Mouse (Mus musculus) neural tube, embryonic 11.5 days (tissue): ENCODE measurements around the gene Pagr1b. TPM values are rescaled to one million over a fixed set of nuclear protein-coding genes. Genes with fewer than 3 reads are reported as not detected.

Experiments
- ATAC-seq: fragments of 200-750 bp; cut with Nextera tagmentation; 2 replicates; pipeline ENCODE4 v1.8.0; 2017; ENCODE audit warnings: moderate number of reproducible peaks, mild to moderate bottlenecking, moderate TSS enrichment, moderate library complexity; ENCODE audit not compliant: insufficient read depth, low FRiP score, low TSS enrichment
- DNase-seq: peaks from one replicate; pipeline ENCODE4 v3.0.0-alpha.2; 2015; ENCODE audit warnings: low spot score
- H3K27ac ChIP-seq: fragments of 300-500 bp; sonication (generic); 2 replicates; pipeline ENCODE4 v1.5.1; 2014; ENCODE audit warnings: low read depth, mild to moderate bottlenecking, low read length
- H3K27me3 ChIP-seq: fragments of 300-500 bp; sonication (generic); 2 replicates; pipeline ENCODE4 v1.6.1; 2014; ENCODE audit warnings: mild to moderate bottlenecking, low read length, mixed read lengths; ENCODE audit not compliant: control insufficient read depth, insufficient read depth
- H3K36me3 ChIP-seq: fragments of 300-500 bp; sonication (generic); 2 replicates; pipeline ENCODE4 v1.6.1; 2014; ENCODE audit warnings: mild to moderate bottlenecking, low read length, moderate library complexity, mixed read lengths; ENCODE audit not compliant: control insufficient read depth, insufficient read depth
- H3K4me1 ChIP-seq: fragments of 300-500 bp; sonication (generic); 2 replicates; pipeline ENCODE4 v1.6.1; 2014; ENCODE audit warnings: low read length, mixed read lengths; ENCODE audit not compliant: control insufficient read depth, insufficient read depth
- H3K4me2 ChIP-seq: fragments of 300-500 bp; sonication (generic); 2 replicates; pipeline ENCODE4 v1.6.1; 2014; ENCODE audit warnings: low read depth, mild to moderate bottlenecking, moderate library complexity
- H3K4me3 ChIP-seq: fragments of 300-500 bp; sonication (generic); 2 replicates; pipeline ENCODE4 v1.5.1; 2014; ENCODE audit warnings: low read depth, low read length
- H3K9ac ChIP-seq: fragments of 300-500 bp; sonication (generic); 2 replicates; pipeline ENCODE4 v1.6.1; 2014; ENCODE audit warnings: mild to moderate bottlenecking, low read length
- H3K9me3 ChIP-seq: fragments of 300-500 bp; sonication (generic); 2 replicates; pipeline ENCODE4 v1.6.1; 2016; ENCODE audit warnings: low read length; ENCODE audit not compliant: control insufficient read depth
- WGBS: fragments of 180-500 bp; shearing (Covaris S2); extraction: QIAGEN DNeasy Blood & Tissue Kit; methylation state at CpG from one replicate; pipeline ENCODE4 v1.1.7; 2014; 5-methylcytosine and 5-hydroxymethylcytosine counted together
- polyA plus RNA-seq: library from polyadenylated mRNA; unstranded; fragments of >200 nt; fragmentation: Nextera tagmentation; extraction: Ambion mirVana; gene quantifications from 2 replicates; pipeline ENCODE4 v1.2.1, GENCODE M21; 2014

Pagr1b gene
- polyA plus RNA-seq, 1 experiment from 2014 or later, result 1.1 TPM

DNA sequence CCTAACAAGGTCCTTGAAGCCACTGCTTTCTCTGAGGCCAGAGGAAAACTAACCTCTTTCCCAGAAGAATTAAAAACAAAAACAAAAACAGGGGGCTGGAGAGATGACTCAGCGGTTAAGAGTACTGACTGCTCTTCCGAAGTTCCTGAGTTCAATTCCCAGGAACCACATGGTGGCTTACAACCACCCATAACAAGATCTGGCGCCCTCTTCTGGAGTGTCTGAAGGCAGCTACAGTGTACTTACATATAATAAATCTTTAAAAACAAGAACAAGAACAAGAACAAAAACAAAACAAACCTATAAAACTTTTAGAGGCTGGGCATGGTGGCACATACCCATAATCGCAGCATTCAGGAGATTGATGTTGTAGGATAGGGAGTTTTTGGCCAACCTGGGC lies 19.8 kb downstream of the Pagr1b start:
- DNase-seq (no peak), ATAC-seq (no peak)
- H3K4me1 ChIP-seq, result no peaks in the 10 kb centered on the region
- 86% methylated on average over 4 of the region's 4 CpGs for WGBS
- H3K27me3 ChIP-seq, result no peaks in the 10 kb centered on the region
- H3K4me2 ChIP-seq, result no peak overlapping the region
- H3K27ac ChIP-seq, result no peak overlapping the region
- H3K9ac ChIP-seq, result no peak overlapping the region
- H3K36me3 ChIP-seq, result no peaks in the 10 kb centered on the region
- H3K9me3 ChIP-seq, result no peaks in the 10 kb centered on the region
- no peak overlapping the region for H3K4me3 ChIP-seq

DNA sequence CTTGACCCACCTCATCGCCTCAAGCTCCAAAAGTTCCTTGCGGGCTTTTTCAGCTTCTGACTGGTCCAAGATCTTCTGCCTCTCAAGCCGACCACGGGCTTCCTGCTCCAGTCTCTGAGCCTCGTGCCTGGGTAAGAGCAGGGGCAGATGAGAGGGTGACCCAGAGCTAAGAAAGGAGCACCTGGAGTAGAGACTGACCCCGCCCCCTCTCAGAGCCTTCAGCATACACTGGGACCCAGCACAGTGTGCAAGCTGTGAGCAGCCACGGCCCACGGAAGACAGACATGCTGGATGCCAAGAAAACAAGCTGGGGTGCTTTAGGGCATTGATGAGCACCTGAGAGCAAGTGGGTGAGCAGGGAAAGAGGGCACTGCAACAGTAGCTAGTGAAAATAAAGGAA lies 27.5 kb downstream of the Pagr1b start:
- Histone ChIP-seq H3K9me3 (no peaks in the 10 kb centered on the region), H3K27ac (no peak overlapping the region), H3K27me3 (no peaks in the 10 kb centered on the region), H3K4me2 (no peak overlapping the region), H3K9ac (no peak overlapping the region), H3K4me3 (no peak overlapping the region), H3K4me1 (no peaks in the 10 kb centered on the region), H3K36me3 (no peaks in the 10 kb centered on the region)
- DNase-seq (no peak), ATAC-seq (no peak)
- 69% methylated on average over 8 of the region's 8 CpGs for WGBS

DNA sequence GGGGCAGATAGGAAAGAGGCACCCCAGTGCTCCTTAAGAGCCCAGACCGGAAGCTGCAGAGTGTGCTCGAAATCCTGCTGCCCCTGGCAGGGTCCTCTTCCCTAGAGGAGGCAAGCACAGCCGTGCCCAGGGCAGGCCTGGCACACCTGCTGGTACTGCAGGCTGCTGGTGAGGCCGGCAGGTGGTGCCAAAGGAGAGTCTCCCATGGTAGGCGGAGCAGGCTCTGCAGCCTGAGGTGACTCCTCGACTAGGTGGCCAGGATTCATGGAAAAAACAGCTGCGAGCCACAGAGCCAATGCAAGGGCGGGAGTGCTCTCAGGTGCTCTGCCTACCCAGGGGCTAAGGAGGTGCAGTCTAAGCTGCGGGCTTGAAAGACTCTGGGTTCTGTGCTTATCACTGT lies 30.0 kb downstream of the Pagr1b start:
- Histone ChIP-seq H3K27ac (no peak overlapping the region), H3K36me3 (no peaks in the 10 kb centered on the region), H3K4me2 (no peak overlapping the region), H3K4me3 (no peak overlapping the region), H3K4me1 (no peaks in the 10 kb centered on the region), H3K27me3 (no peaks in the 10 kb centered on the region), H3K9ac (no peak overlapping the region), H3K9me3 (no peaks in the 10 kb centered on the region)
- ATAC-seq (no peak), DNase-seq (no peak)
- WGBS, result 44% methylated on average over 9 of the region's 9 CpGs

DNA sequence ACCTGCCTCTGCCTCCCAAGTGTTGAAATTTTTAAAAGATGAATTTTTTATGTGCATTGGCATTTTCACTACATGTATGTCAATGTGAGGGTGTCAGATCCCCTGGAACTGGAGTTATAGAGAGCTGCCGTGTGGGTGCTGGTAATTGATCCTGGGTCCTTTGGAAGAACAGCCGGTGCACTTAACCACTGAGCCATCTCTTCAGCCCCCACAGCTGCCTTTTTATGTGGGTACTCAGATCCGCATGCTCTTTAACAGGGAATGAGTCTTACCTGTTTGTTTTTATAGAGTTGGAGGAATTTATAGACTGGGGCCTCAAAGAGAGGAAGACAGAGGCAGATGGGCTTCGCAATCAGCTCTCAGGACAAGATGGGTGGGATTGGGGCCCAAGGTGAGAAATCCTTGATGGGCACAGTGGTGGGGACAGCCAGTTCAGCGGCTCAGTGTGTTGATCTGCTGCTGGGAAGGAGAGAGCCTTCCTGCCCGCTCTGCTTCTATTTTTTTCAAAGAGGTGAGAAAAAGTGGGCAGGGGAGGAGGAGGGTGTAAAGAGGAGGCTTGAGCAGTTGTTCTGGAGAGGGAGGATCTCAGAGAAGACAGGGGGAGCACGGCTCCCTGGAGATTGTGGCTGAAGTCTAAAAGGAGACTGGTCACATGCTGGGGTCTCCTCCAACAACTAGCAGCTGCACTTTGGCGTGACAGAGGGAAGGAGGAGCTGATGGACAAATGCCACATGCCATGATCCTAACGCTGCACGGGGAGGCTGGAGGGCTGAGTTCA lies 31.4 kb downstream of the Pagr1b start:
- no peak for ATAC-seq
- H3K27ac ChIP-seq, result no peak overlapping the region
- 45% methylated on average over 10 of the region's 10 CpGs for WGBS

DNA sequence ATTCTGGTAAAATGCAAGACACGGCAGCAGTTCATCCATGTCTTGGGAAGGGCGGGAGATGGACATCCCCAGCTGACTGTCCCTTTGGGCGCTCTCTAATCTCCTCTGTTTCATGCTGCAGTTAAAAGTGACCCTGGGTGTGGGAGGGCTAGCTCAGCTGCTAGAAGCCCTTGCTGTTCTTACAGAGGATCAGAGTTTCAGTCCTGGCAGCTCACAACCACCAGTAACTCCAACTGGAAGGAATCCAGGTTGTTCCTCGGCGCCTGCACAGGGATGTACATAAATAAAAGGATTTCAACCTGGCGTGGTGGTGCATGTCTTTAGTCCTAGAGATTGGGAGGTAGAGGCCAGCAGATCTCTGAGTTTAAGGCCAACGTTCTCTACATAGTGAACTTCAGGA lies 33.2 kb downstream of the Pagr1b start:
- no peak overlapping the region for H3K4me3 ChIP-seq
- no peak for DNase-seq
- no peaks in the 10 kb centered on the region for H3K27me3 ChIP-seq
- H3K9ac ChIP-seq, result no peak overlapping the region
- 0 out of 2 replicates have a peak, but pooled peaks cover 6% of the 10 kb centered on the region for H3K36me3 ChIP-seq
- 87% methylated on average over 7 of the region's 7 CpGs for WGBS
- no peaks in the 10 kb centered on the region for H3K4me1 ChIP-seq
- H3K27ac ChIP-seq, result no peak overlapping the region
- H3K4me2 ChIP-seq, result no peak overlapping the region
- no peak for ATAC-seq
- H3K9me3 ChIP-seq, result no peaks in the 10 kb centered on the region

More for the DNA sequence above, 31.4 kb downstream of the Pagr1b start:
- no peak overlapping the region for H3K4me2 ChIP-seq
- DNase-seq, result no peak
- no peaks in the 10 kb centered on the region for H3K9me3 ChIP-seq
- H3K36me3 ChIP-seq, result 0 out of 2 replicates have a peak, but pooled peaks cover under 1% of the 10 kb centered on the region
- H3K4me1 ChIP-seq, result no peaks in the 10 kb centered on the region
- no peaks in the 10 kb centered on the region for H3K27me3 ChIP-seq
- no peak overlapping the region for H3K4me3 ChIP-seq
- H3K9ac ChIP-seq, result no peak overlapping the region

DNA sequence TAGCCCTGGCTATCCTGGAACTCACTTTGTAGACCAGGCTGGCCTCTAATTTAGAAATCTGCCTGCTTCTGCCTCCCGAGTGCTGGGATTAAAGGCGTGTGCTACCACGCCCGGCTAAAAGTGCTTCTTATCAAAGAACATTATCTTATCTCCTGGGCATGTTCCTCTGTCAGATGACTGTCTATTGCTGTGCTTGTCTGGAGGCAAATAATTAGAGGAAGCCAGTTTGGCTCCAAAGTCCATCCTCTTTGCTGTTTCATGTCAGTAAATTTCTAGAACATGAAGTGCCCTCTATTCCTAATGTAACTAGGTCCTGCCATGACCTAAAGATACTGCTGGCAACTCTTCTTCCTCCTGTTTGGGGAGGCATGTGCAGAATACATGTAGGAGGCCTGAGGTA lies 34.2 kb downstream of the Pagr1b start:
- H3K4me2 ChIP-seq, result no peak overlapping the region
- H3K27ac ChIP-seq, result no peak overlapping the region
- H3K9me3 ChIP-seq, result no peaks in the 10 kb centered on the region
- peaks cover 3% of the 10 kb centered on the region; the same call in 1 of the 2 replicates for H3K4me1 ChIP-seq
- H3K4me3 ChIP-seq, result no peak overlapping the region
- no peak overlapping the region for H3K9ac ChIP-seq
- 0 out of 2 replicates have a peak, but pooled peaks cover 6% of the 10 kb centered on the region for H3K36me3 ChIP-seq
- ATAC-seq (no peak), DNase-seq (no peak)
- 94% methylated on average over 4 of the region's 4 CpGs for WGBS
- no peaks in the 10 kb centered on the region for H3K27me3 ChIP-seq

DNA sequence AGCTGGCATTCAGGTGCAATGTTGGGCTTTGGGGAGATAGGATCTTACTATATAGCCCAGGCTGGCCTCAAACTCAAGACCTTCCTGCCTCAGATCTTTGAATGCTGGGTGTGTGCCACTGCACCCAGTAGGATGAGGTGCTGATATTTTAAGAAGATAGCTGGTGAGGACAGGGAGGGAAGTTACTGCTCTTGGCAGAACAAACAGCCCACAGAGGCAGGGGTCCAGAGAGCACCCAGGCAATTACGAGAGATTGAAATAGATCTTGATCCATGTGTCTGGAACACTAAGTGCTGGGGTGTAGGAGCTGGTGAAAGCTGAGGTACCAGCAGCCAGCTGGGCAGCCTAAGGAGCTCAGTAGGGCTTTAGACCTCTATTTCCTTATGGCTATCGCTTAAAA lies 34.7 kb downstream of the Pagr1b start:
- Histone ChIP-seq H3K27me3 (no peaks in the 10 kb centered on the region), H3K4me2 (no peak overlapping the region), H3K36me3 (0 out of 2 replicates have a peak, but pooled peaks cover 6% of the 10 kb centered on the region), H3K27ac (no peak overlapping the region), H3K9me3 (no peaks in the 10 kb centered on the region), H3K4me3 (no peak overlapping the region), H3K9ac (no peak overlapping the region), H3K4me1 (peaks cover 6% of the 10 kb centered on the region; the same call in 1 of the 2 replicates)
- no peak for ATAC-seq
- WGBS, result 91% methylated on average over 2 of the region's 2 CpGs
- no peak for DNase-seq

DNA sequence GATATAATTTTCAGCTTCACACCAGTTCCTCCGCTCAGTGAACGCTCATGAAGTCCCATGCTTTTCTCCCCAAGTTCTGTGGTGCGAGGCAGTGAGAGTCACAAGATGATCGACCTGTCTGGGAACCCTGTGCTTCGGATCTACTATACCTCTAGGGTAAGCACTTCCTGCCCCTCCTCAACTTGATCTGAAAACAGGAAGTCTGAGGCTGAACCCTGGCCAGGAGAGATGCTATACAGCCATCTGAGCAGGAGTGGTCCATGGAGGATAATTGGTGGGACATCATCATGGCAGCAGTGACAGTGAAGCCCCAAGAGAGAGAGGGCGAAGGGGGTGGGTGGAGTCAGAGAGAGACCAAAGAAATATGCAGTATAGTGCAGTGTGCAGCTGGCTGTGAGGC lies 37.4 kb downstream of the Pagr1b start:
- Histone ChIP-seq H3K4me1 (peaks cover 6% of the 10 kb centered on the region; the same call in 1 of the 2 replicates), H3K27ac (no peak overlapping the region), H3K4me2 (no peak overlapping the region), H3K36me3 (0 out of 2 replicates have a peak, but pooled peaks cover 6% of the 10 kb centered on the region), H3K9ac (no peak overlapping the region), H3K4me3 (no peak overlapping the region), H3K9me3 (no peaks in the 10 kb centered on the region), H3K27me3 (no peaks in the 10 kb centered on the region)
- 91% methylated on average over 6 of the region's 6 CpGs for WGBS
- DNase-seq, result no peak
- ATAC-seq, result no peak

DNA sequence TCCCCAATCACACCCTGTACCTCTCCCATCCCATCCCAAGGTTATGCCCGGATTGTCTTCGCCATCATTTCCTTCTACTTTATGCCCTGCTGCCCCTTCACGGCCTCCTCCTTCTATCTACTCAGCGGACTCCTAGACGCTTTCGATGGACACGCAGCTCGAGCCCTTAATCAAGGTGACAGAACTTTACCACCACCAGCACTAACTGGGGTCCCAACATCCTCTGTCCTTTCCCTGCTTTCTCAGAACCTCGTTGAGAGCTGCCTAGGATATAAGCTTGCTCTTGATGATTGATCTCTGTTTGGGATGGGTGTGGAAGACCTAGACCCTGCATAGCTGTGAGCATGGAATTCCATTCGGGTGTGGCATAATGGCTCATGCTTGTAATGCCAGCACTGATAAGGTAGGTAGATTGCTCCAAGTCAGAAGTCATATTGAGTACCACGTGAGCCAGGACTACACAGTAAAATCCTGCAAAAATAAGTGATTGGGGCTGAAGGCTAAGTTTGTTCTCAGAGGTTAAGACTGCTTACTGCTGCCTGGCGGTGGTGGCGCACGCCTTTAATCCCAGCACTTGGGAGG lies 39.3 kb downstream of the Pagr1b start:
- H3K27ac ChIP-seq, result no peak overlapping the region
- 29% methylated on average over 14 of the region's 14 CpGs for WGBS
- 0 out of 2 replicates have a peak, but pooled peaks cover 6% of the 10 kb centered on the region for H3K36me3 ChIP-seq
- peak overlapping the region; percentile 94 for H3K4me3 ChIP-seq
- no peak for DNase-seq
- peak overlapping the region; percentile 89 for H3K4me2 ChIP-seq
- no peak for ATAC-seq
- H3K9ac ChIP-seq, result peak overlapping the region; percentile 96
- H3K27me3 ChIP-seq, result no peaks in the 10 kb centered on the region
- no peaks in the 10 kb centered on the region for H3K9me3 ChIP-seq
- peaks cover 6% of the 10 kb centered on the region; the same call in 1 of the 2 replicates for H3K4me1 ChIP-seq
